Mouse (Mus musculus) kidney, adult 2 months (tissue): ENCODE results near the gene Susd6. TPM values are rescaled to one million over a fixed set of nuclear protein-coding genes. Genes with fewer than 3 reads are reported as not detected.

Source experiments
- DNase-seq: peaks from one replicate; pipeline ENCODE4 v3.0.0; 2021
- H3K27ac ChIP-seq: fragments of 200-500 bp; 2 replicates; pipeline ENCODE4 v1.5.1; 2012; ENCODE audit warnings: low read depth, low read length, control low read depth, inconsistent platforms; ENCODE audit not compliant: insufficient read depth
- H3K27me3 ChIP-seq: fragments of 200-500 bp; replicated peaks from 2 replicates; pipeline ENCODE4 v1.6.1; 2012; ENCODE audit warnings: mild to moderate bottlenecking, moderate library complexity, low read length, inconsistent platforms; ENCODE audit not compliant: control insufficient read depth, insufficient read depth
- H3K36me3 ChIP-seq: fragments of 200-500 bp; 2 replicates; pipeline ENCODE4 v1.6.1; 2012; ENCODE audit warnings: mild to moderate bottlenecking, moderate library complexity, low read length, inconsistent platforms; ENCODE audit not compliant: control insufficient read depth, insufficient read depth
- H3K4me1 ChIP-seq: fragments of 200-500 bp; 2 replicates; pipeline ENCODE4 v1.6.1; 2011; ENCODE audit warnings: low read length; ENCODE audit not compliant: control insufficient read depth, insufficient read depth
- H3K4me3 ChIP-seq: fragments of 200-500 bp; 2 replicates; pipeline ENCODE4 v1.5.1; 2011; ENCODE audit warnings: mild to moderate bottlenecking, low read depth, low read length, control low read depth; ENCODE audit not compliant: insufficient read depth
- CTCF ChIP-seq: fragments of 200-500 bp; conservative IDR thresholded peaks from 2 replicates; pipeline ENCODE4 v1.5.1; 2011; ENCODE audit warnings: low read depth, mild to moderate bottlenecking, control low read depth, low read length, moderate library complexity, mixed read lengths; ENCODE audit not compliant: insufficient read depth, insufficient read length
- POLR2A ChIP-seq: fragments of 200-500 bp; IDR thresholded peaks from one replicate; pipeline ENCODE4 v1.6.1; 2011; ENCODE audit warnings: low read depth, low read length, control low read depth
- WGBS: fragments of 180-500 bp; shearing (Covaris S2); methylation state at CpG from one replicate; pipeline ENCODE4 v1.1.7; 2018; 5-methylcytosine and 5-hydroxymethylcytosine counted together
- polyA plus RNA-seq: library from polyadenylated mRNA; depleted of rRNA; stranded (reverse); fragments of >200 nt; gene quantifications from 2 replicates; pipeline ENCODE4 v1.2.3, GENCODE M21; 2012

The Susd6 gene
- polyA plus RNA-seq, 1 experiment = 65.5 TPM

GRCm38 (mm10) chr12:80838271-80838670 lies 48.0 kb downstream of the Susd6 start:
- H3K27ac ChIP-seq = no peak overlapping the region
- DNase-seq = no peak
- H3K36me3 ChIP-seq = no peaks in the 10 kb centered on the region

DNA sequence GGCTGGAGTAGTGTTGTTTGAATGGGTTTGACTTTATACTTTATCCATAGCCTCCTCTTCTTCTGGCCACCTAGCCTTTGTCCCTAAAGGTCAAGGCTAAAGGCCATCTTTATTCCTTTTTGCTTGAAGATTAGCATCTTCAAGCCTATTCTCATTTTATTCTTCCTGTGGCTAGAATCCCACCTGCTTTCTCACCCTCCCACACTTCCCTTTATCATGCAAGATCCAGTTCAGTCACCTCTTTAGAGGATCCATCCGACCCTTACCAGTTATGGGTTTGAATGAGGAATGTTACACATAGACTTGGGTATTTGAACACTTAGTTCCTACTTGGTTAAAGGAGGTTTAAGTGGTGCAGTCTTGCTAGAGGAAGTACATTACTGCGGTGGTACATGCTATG lies 48.5 kb downstream of the Susd6 start:
- Histone ChIP-seq H3K27me3 (no peaks in the 10 kb centered on the region), H3K27ac (no peak overlapping the region; the same call in 1 of the 2 replicates), H3K4me3 (no peak overlapping the region), H3K4me1 (peaks cover 31% of the 10 kb centered on the region), H3K36me3 (no peaks in the 10 kb centered on the region)
- 71% methylated on average over 2 of the region's 2 CpGs for WGBS
- no peak for DNase-seq
- no peak for TF ChIP-seq POLR2A

More at GRCm38 (mm10) chr12:80838271-80838670, 48.0 kb downstream of the Susd6 start:
- H3K27me3 ChIP-seq = no peaks in the 10 kb centered on the region
- no peak overlapping the region for H3K4me3 ChIP-seq
- TF ChIP-seq POLR2A (no peak), CTCF (no peak)
- H3K4me1 ChIP-seq = peaks cover 31% of the 10 kb centered on the region

- no peak for DNase-seq
- Histone ChIP-seq H3K36me3 (no peaks in the 10 kb centered on the region), H3K27ac (peak overlapping the region; percentile 44), H3K4me1 (peaks cover 31% of the 10 kb centered on the region), H3K27me3 (no peaks in the 10 kb centered on the region), H3K4me3 (no peak overlapping the region)
- no peak for TF ChIP-seq POLR2A
- no peak for TF ChIP-seq CTCF
- WGBS = 39% methylated on average over 2 of the region's 2 CpGs
These were observed 49.3 kb downstream of the Susd6 start for GRCm38 (mm10) chr12:80839631-80840030.

- H3K36me3 ChIP-seq = no peaks in the 10 kb centered on the region
- H3K27ac ChIP-seq = no peak overlapping the region
- 90% methylated on average over 1 of the region's 1 CpGs for whole genome bisulfite sequencing
- H3K27me3 ChIP-seq = no peaks in the 10 kb centered on the region
- peaks cover 36% of the 10 kb centered on the region for H3K4me1 ChIP-seq
- DNase-seq = no peak
- TF ChIP-seq POLR2A = no peak
- TF ChIP-seq CTCF = no peak
- H3K4me3 ChIP-seq = no peak overlapping the region
These were observed 51.3 kb downstream of the Susd6 start for GRCm38 (mm10) chr12:80841618-80842017.

DNA sequence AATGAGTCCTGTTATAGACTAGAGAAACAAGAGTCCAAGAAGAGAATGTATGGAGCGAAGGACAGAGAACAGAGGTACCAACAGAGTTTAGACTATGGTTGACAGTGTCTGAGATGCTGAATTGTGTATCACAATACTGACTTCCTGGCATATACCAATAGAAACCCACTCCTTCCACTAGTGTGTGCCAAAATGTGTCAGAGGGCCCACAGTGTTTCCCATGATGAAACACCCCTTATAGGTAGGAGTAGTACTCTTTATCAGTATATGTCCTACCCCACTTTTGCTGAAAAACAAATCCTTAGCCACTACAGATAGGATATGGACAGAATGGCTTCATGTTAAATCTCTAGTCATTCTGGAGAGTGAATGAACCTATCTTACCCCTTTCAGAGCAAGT lies 52.3 kb downstream of the Susd6 start:
- 95% methylated on average over 1 of the region's 1 CpGs for WGBS
- H3K4me3 ChIP-seq = no peak overlapping the region
- TF ChIP-seq CTCF (no peak), POLR2A (no peak)
- no peak overlapping the region for H3K27ac ChIP-seq
- no peak for DNase-seq
- H3K36me3 ChIP-seq = no peaks in the 10 kb centered on the region
- no peaks in the 10 kb centered on the region for H3K27me3 ChIP-seq
- H3K4me1 ChIP-seq = peaks cover 44% of the 10 kb centered on the region

DNA sequence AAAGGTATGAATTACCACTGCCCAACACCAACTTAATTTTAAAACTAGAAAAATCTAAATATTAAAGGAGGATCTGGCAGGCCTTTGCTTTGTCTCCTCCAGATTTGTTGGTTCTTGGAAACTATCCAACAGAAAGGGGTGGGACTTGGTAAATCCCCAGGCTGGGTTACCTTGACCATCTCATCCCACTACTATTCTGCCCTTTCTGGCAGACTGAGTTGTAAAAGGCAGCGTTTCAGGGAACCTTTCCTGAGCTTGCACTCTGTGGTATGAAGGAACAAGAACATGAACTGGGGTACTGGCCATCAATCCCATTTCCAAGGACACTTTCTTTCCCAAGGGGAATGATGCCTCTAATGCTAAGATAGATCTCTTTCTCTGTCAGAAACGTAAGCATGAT lies 52.9 kb downstream of the Susd6 start:
- peaks cover 42% of the 10 kb centered on the region for H3K4me1 ChIP-seq

GRCm38 (mm10) chr12:80843651-80844444 lies 53.5 kb downstream of the Susd6 start:
- H3K36me3 ChIP-seq = no peaks in the 10 kb centered on the region
- H3K27ac ChIP-seq = peak overlapping the region; percentile 75
- WGBS = 21% methylated on average over 4 of the region's 4 CpGs

More for the DNA sequence above, 52.9 kb downstream of the Susd6 start:
- Histone ChIP-seq H3K36me3 (no peaks in the 10 kb centered on the region), H3K27me3 (no peaks in the 10 kb centered on the region), H3K27ac (peak overlapping the region; percentile 75), H3K4me3 (no peak overlapping the region)
- 26% methylated on average over 2 of the region's 2 CpGs for WGBS
- TF ChIP-seq POLR2A (no peak), CTCF (no peak)
- DNase-seq = peak; percentile 75

More at GRCm38 (mm10) chr12:80843651-80844444, 53.5 kb downstream of the Susd6 start:
- DNase-seq = peak; percentile 80
- no peak for TF ChIP-seq POLR2A
- no peak for TF ChIP-seq CTCF
- no peak overlapping the region for H3K4me3 ChIP-seq
- peaks cover 39% of the 10 kb centered on the region for H3K4me1 ChIP-seq
- no peaks in the 10 kb centered on the region for H3K27me3 ChIP-seq
